Mouse (Mus musculus) midbrain, postnatal 0 days (tissue): Measurements from ENCODE around the gene Zbtb16. TPM values are rescaled to one million over a fixed set of nuclear protein-coding genes. Genes with fewer than 3 reads are reported as not detected.

Experiments
- ATAC-seq: fragments of 200-750 bp; cut with Nextera tagmentation; 2 replicates; pipeline ENCODE4 v1.8.0; 2017; ENCODE audit warnings: moderate number of reproducible peaks, mild to moderate bottlenecking, moderate TSS enrichment, moderate library complexity; ENCODE audit not compliant: low FRiP score
- DNase-seq: peaks from one replicate; pipeline ENCODE4 v3.0.0-alpha.2; 2015; ENCODE audit warnings: low spot score
- H3K27ac ChIP-seq: fragments of 300-500 bp; sonication (generic); 2 replicates; pipeline ENCODE4 v1.5.1; 2014; ENCODE audit warnings: low read depth, mild to moderate bottlenecking, low read length, mixed read lengths
- H3K27me3 ChIP-seq: fragments of 300-500 bp; sonication (generic); 2 replicates; pipeline ENCODE4 v1.6.1; 2014; ENCODE audit warnings: low read length, control low read depth, mixed read lengths; ENCODE audit not compliant: insufficient read depth
- H3K36me3 ChIP-seq: fragments of 300-500 bp; sonication (generic); 2 replicates; pipeline ENCODE4 v1.6.1; 2014; ENCODE audit warnings: low read length, control low read depth, mixed read lengths; ENCODE audit not compliant: insufficient read depth
- H3K4me1 ChIP-seq: fragments of 300-500 bp; sonication (generic); 2 replicates; pipeline ENCODE4 v1.6.1; 2014; ENCODE audit warnings: mild to moderate bottlenecking, control low read depth, antibody characterized with exemption, low read length, mixed read lengths; ENCODE audit not compliant: insufficient read depth
- H3K4me2 ChIP-seq: fragments of 300-500 bp; sonication (generic); 2 replicates; pipeline ENCODE4 v1.6.1; 2014; ENCODE audit warnings: low read depth, mild to moderate bottlenecking, low read length, mixed read lengths; ENCODE audit not compliant: poor library complexity, severe bottlenecking
- H3K4me3 ChIP-seq: fragments of 300-500 bp; sonication (generic); 2 replicates; pipeline ENCODE4 v1.5.1; 2014; ENCODE audit warnings: low read depth, mild to moderate bottlenecking, low read length, moderate library complexity
- H3K9ac ChIP-seq: fragments of 300-500 bp; sonication (generic); replicated peaks from 2 replicates; pipeline ENCODE4 v1.6.1; 2014; ENCODE audit warnings: mild to moderate bottlenecking, low read length, moderate library complexity, mixed read lengths; ENCODE audit not compliant: poor library complexity, severe bottlenecking
- H3K9me3 ChIP-seq: fragments of 300-500 bp; sonication (generic); 2 replicates; pipeline ENCODE4 v1.6.1; 2016; ENCODE audit warnings: low read length, control low read depth
- CTCF ChIP-seq: IDR thresholded peaks from 2 replicates; pipeline ENCODE4 v1.5.1; 2016; ENCODE audit warnings: antibody characterized with exemption, mild to moderate bottlenecking
- WGBS: fragments of 180-500 bp; shearing (Covaris S2); extraction: QIAGEN DNeasy Blood & Tissue Kit; methylation state at CpG from one replicate; pipeline ENCODE4 v1.1.7; 2014; 5-methylcytosine and 5-hydroxymethylcytosine counted together
- polyA plus RNA-seq: library from polyadenylated mRNA; unstranded; fragments of >200 nt; fragmentation: Nextera tagmentation; extraction: Ambion mirVana; gene quantifications from 2 replicates; pipeline ENCODE4 v1.2.1, GENCODE M21; 2015
- total RNA-seq: library from RNA; depleted of rRNA; stranded (reverse); fragments of >200 nt; gene quantifications from 2 replicates; pipeline ENCODE4 v1.2.3, GENCODE M21; 2014

Gene Zbtb16
- total and polyA plus RNA-seq, 2 experiments from 2014 or later = 6.1 to 8.3 TPM

GRCm38 (mm10) chr9:48688859-48689717, 146.9 kb downstream of the Zbtb16 start:
- Histone ChIP-seq H3K4me2 (no peak overlapping the region), H3K27ac (no peak overlapping the region), H3K4me3 (no peak overlapping the region), H3K9ac (no peak overlapping the region), H3K4me1 (no peaks in the 10 kb centered on the region), H3K36me3 (no peaks in the 10 kb centered on the region), H3K27me3 (no peaks in the 10 kb centered on the region), H3K9me3 (no peaks in the 10 kb centered on the region)
- ATAC-seq (no peak), DNase-seq (no peak)
- TF ChIP-seq CTCF = no peak
- 80% methylated on average over 6 of the region's 6 CpGs for WGBS

GRCm38 (mm10) chr9:48687891-48688290, 148.1 kb downstream of the Zbtb16 start:
- ATAC-seq (no peak), DNase-seq (no peak)
- Histone ChIP-seq H3K4me2 (no peak overlapping the region), H3K4me1 (no peaks in the 10 kb centered on the region), H3K27ac (no peak overlapping the region), H3K4me3 (no peak overlapping the region), H3K9me3 (no peaks in the 10 kb centered on the region), H3K27me3 (no peaks in the 10 kb centered on the region), H3K9ac (no peak overlapping the region), H3K36me3 (no peaks in the 10 kb centered on the region)
- 65% methylated on average over 7 of the region's 7 CpGs for WGBS
- no peak for TF ChIP-seq CTCF

GRCm38 (mm10) chr9:48685721-48686120, 150.3 kb downstream of the Zbtb16 start:
- Histone ChIP-seq H3K4me3 (no peak overlapping the region), H3K27me3 (no peaks in the 10 kb centered on the region), H3K36me3 (no peaks in the 10 kb centered on the region), H3K9ac (no peak overlapping the region), H3K4me2 (no peak overlapping the region), H3K9me3 (no peaks in the 10 kb centered on the region), H3K4me1 (no peaks in the 10 kb centered on the region), H3K27ac (no peak overlapping the region)
- TF ChIP-seq CTCF = no peak
- ATAC-seq (no peak), DNase-seq (no peak)
- 73% methylated on average over 7 of the region's 7 CpGs for WGBS

GRCm38 (mm10) chr9:48684144-48684543, 151.9 kb downstream of the Zbtb16 start:
- H3K27ac ChIP-seq = no peak overlapping the region
- DNase-seq (no peak), ATAC-seq (no peak)
- 56% methylated on average over 5 of the region's 5 CpGs for WGBS
- no peak overlapping the region for H3K4me3 ChIP-seq
- no peaks in the 10 kb centered on the region for H3K36me3 ChIP-seq
- no peaks in the 10 kb centered on the region for H3K4me1 ChIP-seq
- H3K9ac ChIP-seq = no peak overlapping the region
- no peak for TF ChIP-seq CTCF
- H3K4me2 ChIP-seq = no peak overlapping the region
- no peaks in the 10 kb centered on the region for H3K27me3 ChIP-seq
- no peaks in the 10 kb centered on the region for H3K9me3 ChIP-seq

GRCm38 (mm10) chr9:48681193-48681592, 154.8 kb downstream of the Zbtb16 start:
- ATAC-seq (no peak), DNase-seq (no peak)

More at GRCm38 (mm10) chr9:48681193-48681592, 154.8 kb downstream of the Zbtb16 start:
- no peaks in the 10 kb centered on the region for H3K36me3 ChIP-seq
- no peak overlapping the region for H3K27ac ChIP-seq
- TF ChIP-seq CTCF = no peak
- no peak overlapping the region for H3K9ac ChIP-seq
- H3K27me3 ChIP-seq = no peaks in the 10 kb centered on the region
- WGBS = 91% methylated on average over 8 of the region's 8 CpGs
- H3K4me2 ChIP-seq = no peak overlapping the region
- H3K4me1 ChIP-seq = peaks cover 2% of the 10 kb centered on the region; the same call in 1 of the 2 replicates
- no peak overlapping the region for H3K4me3 ChIP-seq
- H3K9me3 ChIP-seq = no peaks in the 10 kb centered on the region
